In the genomic region with DNA sequence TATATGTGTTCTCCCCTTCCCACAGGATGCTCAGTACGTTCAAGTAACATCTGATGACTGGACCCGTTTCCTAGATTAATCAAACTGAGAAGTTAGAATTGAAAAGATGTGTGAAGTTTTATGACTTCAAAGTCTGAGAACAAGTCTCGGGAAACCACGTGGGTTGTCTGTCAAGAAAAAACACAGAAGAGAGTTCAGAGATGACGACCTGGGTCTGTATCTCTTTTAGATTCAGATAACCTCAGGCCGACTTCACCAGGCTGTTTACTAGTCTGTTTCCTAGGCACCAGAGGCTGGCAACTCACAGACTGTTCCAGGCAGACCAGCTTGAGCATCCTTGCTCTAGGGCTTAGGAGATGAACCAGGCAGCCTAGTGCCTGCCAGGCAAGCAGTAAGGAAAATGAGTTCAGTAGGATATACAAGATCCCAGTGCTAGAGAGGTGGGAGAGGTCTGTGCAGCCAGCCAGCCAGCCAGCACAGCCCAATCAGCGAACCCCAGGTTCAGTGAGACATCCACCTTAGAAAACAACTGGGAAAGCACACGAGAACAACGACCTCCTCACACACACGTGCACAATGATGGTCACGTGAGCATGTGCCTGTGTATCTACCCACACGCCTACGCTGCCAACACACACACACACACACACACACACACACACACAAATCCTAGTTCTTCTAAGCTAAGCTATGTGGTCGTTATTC, we compare ENCODE assay signal across 19 mouse cellular contexts.
DNase-seq lines count a peak whose midpoint lies in the region; ATAC-seq and TF ChIP-seq lines count a peak whose summit lies in the region.
"Had no signal": no experiment of that assay in that cellular context is flagged by ENCODE, and none has a peak within 500 bp of the region (broad histone marks: within the 10 kb centered on the region; RNA-seq: fewer than 3 reads in every experiment).

No protein-coding gene starts in this region.

- peak; percentile 84 for ATAC-seq in CD4-positive, CD25-positive, alpha-beta regulatory T cell, adult 4 months
- ATAC-seq in heart, embryonic 11.5 days (replicated peaks; ENCODE audit: insufficient number of reproducible peaks, low FRiP score, low TSS enrichment): no peak
- ATAC-seq: forebrain, postnatal 0 days had no signal

- H3K36me3 ChIP-seq in heart, embryonic 11.5 days (ENCODE audit: control insufficient read depth, insufficient read depth, low read length): no peaks in the 10 kb centered on the region
- H3K36me3 ChIP-seq: hindbrain, embryonic 13.5 days had no signal

- no peak overlapping the region for H3K9ac ChIP-seq in heart, embryonic 11.5 days (ENCODE audit: low read depth, low read length)
- H3K9ac ChIP-seq: forebrain, postnatal 0 days; hindbrain, embryonic 13.5 days had no signal

- no peak overlapping the region for H3K4me2 ChIP-seq in heart, embryonic 11.5 days
- H3K4me2 ChIP-seq: hindbrain, embryonic 13.5 days had no signal

- peak overlapping the region; percentile 5; the same call in 1 of the 2 replicates for H3K27ac ChIP-seq in layer of hippocampus, adult 2 months
- H3K27ac ChIP-seq in heart, embryonic 11.5 days (ENCODE audit: low read depth, low read length): no peak overlapping the region
- H3K27ac ChIP-seq: heart, adult 2 months; hindbrain, embryonic 13.5 days; stomach, postnatal 0 days had no signal

- H3K9me3 ChIP-seq in heart, embryonic 11.5 days (replicated peaks; ENCODE audit: control insufficient read depth, low read length): no peaks in the 10 kb centered on the region
- H3K9me3 ChIP-seq: hindbrain, embryonic 13.5 days had no signal

- no peak for DNase-seq in layer of hippocampus, adult 2 months (ENCODE audit: low spot score in 2 of 2)
- DNase-seq in layer of hippocampus, postnatal 36 days: no peak
- DNase-seq in T-cell, adult 2 months (ENCODE audit: low spot score): peak; percentile 80
- DNase-seq in naive thymus-derived CD4-positive, alpha-beta T cell, adult 2 months (ENCODE audit: low read depth): peak; percentile 87
- DNase-seq in thymus, postnatal 14 days: no peak
- DNase-seq: adrenal gland, postnatal 10 days; B cell, adult 2 months; cerebellum, adult 8-10 months; forebrain, postnatal 0 days; gastrocnemius, postnatal 36 days; heart, adult 2 months; kidney, adult 9 months; kidney, postnatal 4 days; lung, postnatal 4 days; thymus, adult 2 months had no signal

- TF ChIP-seq CTCF in layer of hippocampus, adult 2 months (conservative IDR thresholded peaks at IDR 0.05): no peak

- H3K27me3 ChIP-seq in heart, embryonic 11.5 days (ENCODE audit: control insufficient read depth, insufficient read depth, low read length): no peaks in the 10 kb centered on the region
- H3K27me3 ChIP-seq: hindbrain, embryonic 13.5 days had no signal

- WGBS in heart, embryonic 11.5 days (ENCODE audit: insufficient replicate concordance): 66% methylated on average over 14 of the region's 14 CpGs

- H3K4me1 ChIP-seq in heart, embryonic 11.5 days (ENCODE audit: control insufficient read depth, insufficient read depth, low read length): 0 out of 2 replicates have a peak, but pooled peaks cover 3% of the 10 kb centered on the region

- no peak overlapping the region for H3K4me3 ChIP-seq in layer of hippocampus, adult 2 months
- no peak overlapping the region for H3K4me3 ChIP-seq in heart, embryonic 11.5 days (ENCODE audit: low read depth, low read length)
- H3K4me3 ChIP-seq: heart, adult 2 months; hindbrain, embryonic 13.5 days had no signal

Comparison
In these comparisons a context has a peak if more than half of its experiments do, and no peak if none do; other contexts are left out.
1. DNase-seq: peak in T-cell, adult 2 months (single experiment) and naive thymus-derived CD4-positive, alpha-beta T cell, adult 2 months (single experiment); none in layer of hippocampus, adult 2 months (0 of 2), layer of hippocampus, postnatal 36 days (0 of 2) and thymus, postnatal 14 days (single experiment).